In the genomic region with DNA sequence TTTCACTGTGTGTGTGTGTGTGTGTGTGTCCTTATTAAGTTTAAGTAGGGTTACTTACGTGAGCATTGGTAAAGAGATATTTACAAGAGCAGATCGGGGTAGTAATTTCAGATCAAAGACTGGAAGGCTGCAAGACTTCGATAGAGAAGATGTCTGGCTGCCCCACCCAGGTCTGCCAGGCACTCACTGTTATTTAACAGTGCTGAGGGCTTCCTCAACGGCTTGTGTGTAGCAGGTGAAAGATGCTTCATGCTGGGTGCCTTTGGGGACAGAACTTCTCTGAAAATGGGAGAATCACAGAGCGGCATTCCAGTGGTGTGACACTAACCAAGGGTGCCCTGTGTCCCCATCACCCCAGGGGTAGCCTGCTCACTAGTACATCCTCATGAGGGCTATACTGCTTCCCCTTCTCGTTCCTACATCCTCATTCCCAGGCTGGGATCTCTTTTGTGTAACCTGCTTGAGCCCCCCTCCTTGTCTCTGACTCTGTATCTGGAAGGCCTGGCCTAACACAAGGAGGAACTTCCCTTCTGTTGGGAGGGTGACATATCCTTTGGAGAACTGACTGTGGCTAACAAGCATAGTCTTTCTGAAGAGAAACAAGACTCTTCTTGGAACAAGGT, we compare ENCODE assay signal across 17 mouse cellular contexts. TPM values are rescaled to one million over a fixed set of nuclear protein-coding genes. Genes with fewer than 3 reads are reported as not detected.
A peak's percentile ranks its signal among the peaks of the same experiment; 100 is the strongest.
DNase-seq lines count a peak whose midpoint lies in the region; ATAC-seq and TF ChIP-seq lines count a peak whose summit lies in the region.
"Had no signal": no experiment of that assay in that cellular context is flagged by ENCODE, and none has a peak within 500 bp of the region (broad histone marks: within the 10 kb centered on the region; RNA-seq: fewer than 3 reads in every experiment).

No protein-coding gene starts in this region.

- H3K4me3 ChIP-seq in heart, embryonic 12.5 days = no peak overlapping the region
- peak overlapping the region in 1 of 2 experiments; percentile 17; a peak in 1 of 4 replicates for H3K4me3 ChIP-seq in liver, embryonic 14.5 days (ENCODE audit: insufficient read depth in 1 of 2, low read depth in 2 of 2, low read length in 2 of 2)
- H3K4me3 ChIP-seq in midbrain, postnatal 0 days (ENCODE audit: low read depth, low read length) = no peak overlapping the region
- H3K4me3 ChIP-seq in neural tube, embryonic 15.5 days (replicated peaks) = no peak overlapping the region
- H3K4me3 ChIP-seq: left cerebral cortex, adult 2 months; limb, embryonic 13.5 days had no signal

- H3K27me3 ChIP-seq in heart, embryonic 12.5 days (replicated peaks) = no peaks in the 10 kb centered on the region
- H3K27me3 ChIP-seq in liver, embryonic 14.5 days (ENCODE audit: control insufficient read depth, insufficient read depth, low read length) = no peaks in the 10 kb centered on the region
- no peaks in the 10 kb centered on the region for H3K27me3 ChIP-seq in midbrain, postnatal 0 days (ENCODE audit: insufficient read depth, low read length)
- no peaks in the 10 kb centered on the region for H3K27me3 ChIP-seq in neural tube, embryonic 15.5 days (replicated peaks)
- H3K27me3 ChIP-seq: CH12.LX; limb, embryonic 13.5 days had no signal

- no peak for ATAC-seq in heart, embryonic 12.5 days (ENCODE audit: insufficient number of reproducible peaks, low FRiP score)
- ATAC-seq in common myeloid progenitor, adult 5-6 weeks (replicated peaks; ENCODE audit: low read depth, poor library complexity, severe bottlenecking) = peak; percentile 16
- peak; percentile 74 for ATAC-seq in liver, embryonic 14.5 days (ENCODE audit: insufficient read depth)
- ATAC-seq in midbrain, postnatal 0 days (ENCODE audit: low FRiP score) = no peak
- no peak for ATAC-seq in neural tube, embryonic 15.5 days (ENCODE audit: low FRiP score)
- ATAC-seq: forebrain, embryonic 16.5 days had no signal

- no peak overlapping the region for H3K27ac ChIP-seq in heart, embryonic 12.5 days (ENCODE audit: poor library complexity, severe bottlenecking)
- H3K27ac ChIP-seq in liver, embryonic 14.5 days = peak overlapping the region; percentile 99
- H3K27ac ChIP-seq in midbrain, postnatal 0 days (ENCODE audit: low read depth, low read length) = no peak overlapping the region
- H3K27ac ChIP-seq in neural tube, embryonic 15.5 days (replicated peaks) = no peak overlapping the region
- H3K27ac ChIP-seq: left cerebral cortex, adult 2 months; limb, embryonic 13.5 days had no signal

- H3K9ac ChIP-seq in heart, embryonic 12.5 days = no peak overlapping the region
- peak overlapping the region; percentile 77 for H3K9ac ChIP-seq in liver, embryonic 14.5 days (replicated peaks)
- H3K9ac ChIP-seq in midbrain, postnatal 0 days (replicated peaks; ENCODE audit: low read length, poor library complexity, severe bottlenecking) = no peak overlapping the region
- H3K9ac ChIP-seq in neural tube, embryonic 15.5 days (replicated peaks) = no peak overlapping the region
- H3K9ac ChIP-seq: limb, embryonic 13.5 days had no signal

- no peak for TF ChIP-seq CTCF in liver, embryonic 14.5 days (IDR thresholded peaks at IDR 0.05; ENCODE audit: low read depth)
- TF ChIP-seq CTCF in midbrain, postnatal 0 days (IDR thresholded peaks at IDR 0.05) = no peak

- no peaks in the 10 kb centered on the region for H3K9me3 ChIP-seq in heart, embryonic 12.5 days (replicated peaks)
- H3K9me3 ChIP-seq in liver, embryonic 14.5 days (ENCODE audit: control insufficient read depth, low read length) = no peaks in the 10 kb centered on the region
- H3K9me3 ChIP-seq in midbrain, postnatal 0 days (ENCODE audit: low read length) = no peaks in the 10 kb centered on the region
- H3K9me3 ChIP-seq in neural tube, embryonic 15.5 days (replicated peaks) = no peaks in the 10 kb centered on the region
- H3K9me3 ChIP-seq: limb, embryonic 13.5 days had no signal

- no peak overlapping the region for H3K4me2 ChIP-seq in heart, embryonic 12.5 days
- peak overlapping the region; percentile 69 for H3K4me2 ChIP-seq in liver, embryonic 14.5 days (ENCODE audit: low read depth)
- H3K4me2 ChIP-seq in midbrain, postnatal 0 days (ENCODE audit: low read depth, low read length, poor library complexity, severe bottlenecking) = no peak overlapping the region
- H3K4me2 ChIP-seq in neural tube, embryonic 15.5 days = no peak overlapping the region
- H3K4me2 ChIP-seq: limb, embryonic 13.5 days; midbrain, embryonic 11.5 days had no signal

- 73% methylated on average over 6 of the region's 6 CpGs for WGBS in heart, embryonic 12.5 days
- 22% methylated on average over 6 of the region's 6 CpGs for WGBS in liver, embryonic 14.5 days (ENCODE audit: insufficient replicate concordance)
- 84% methylated on average over 6 of the region's 6 CpGs for WGBS in midbrain, postnatal 0 days
- 84% methylated on average over 6 of the region's 6 CpGs for WGBS in neural tube, embryonic 15.5 days

- H3K4me1 ChIP-seq in heart, embryonic 12.5 days (replicated peaks) = peaks cover 28% of the 10 kb centered on the region
- peaks cover 82 to 85% of the 10 kb centered on the region in 2 experiments for H3K4me1 ChIP-seq in liver, embryonic 14.5 days (replicated peaks; ENCODE audit: control insufficient read depth in 2 of 2, insufficient read depth in 2 of 2, low read length in 1 of 2)
- H3K4me1 ChIP-seq in midbrain, postnatal 0 days (ENCODE audit: insufficient read depth, low read length) = no peaks in the 10 kb centered on the region
- peaks cover 7% of the 10 kb centered on the region; the same call in 1 of the 2 replicates for H3K4me1 ChIP-seq in neural tube, embryonic 15.5 days

- DNase-seq in heart, adult 11 months = peak; percentile 88
- peak; percentile 72 to 81 (median 76) for DNase-seq in liver, embryonic 14.5 days (ENCODE audit: low read depth in 3 of 3, low spot score in 3 of 3)
- DNase-seq in spleen, postnatal 36 days (ENCODE audit: low spot score in 2 of 2) = peak; percentile 54 to 74
- no peak for DNase-seq in midbrain, postnatal 0 days (ENCODE audit: low spot score)
- no peak for DNase-seq in urinary bladder, postnatal 14 days (ENCODE audit: low spot score)
- DNase-seq: adrenal gland, adult 8-10 months; cerebellum, adult 9-10 months; embryo, embryonic 11 days; lung, postnatal 10 days had no signal

- TF ChIP-seq EP300 in liver, embryonic 14.5 days (IDR thresholded peaks at IDR 0.05; ENCODE audit: low read depth) = peak; percentile 85

- no peaks in the 10 kb centered on the region for H3K36me3 ChIP-seq in heart, embryonic 12.5 days
- H3K36me3 ChIP-seq in liver, embryonic 14.5 days (replicated peaks; ENCODE audit: control insufficient read depth, insufficient read depth, low read depth) = no peaks in the 10 kb centered on the region
- no peaks in the 10 kb centered on the region for H3K36me3 ChIP-seq in midbrain, postnatal 0 days (ENCODE audit: insufficient read depth, low read length)
- H3K36me3 ChIP-seq in neural tube, embryonic 15.5 days = no peaks in the 10 kb centered on the region
- H3K36me3 ChIP-seq: limb, embryonic 13.5 days had no signal

RNA-seq across cellular contexts. Expression of a gene that starts 52.7 kb away (rescaled TPM):
- 46.9 and 49.0 TPM in 2 replicates for polyA plus RNA-seq in heart, embryonic 12.5 days (2016; fragmentation: Nextera tagmentation; extraction: Ambion mirVana)
- 0.82 and 3.6 TPM in 2 replicates for total RNA-seq in common myeloid progenitor, adult 5-6 weeks (2017)
- polyA plus RNA-seq in liver, embryonic 14.5 days (2012; rRNA removed) = 16.5 TPM in 2 replicates
- 32.7 and 34.0 TPM in 2 replicates for polyA plus RNA-seq in liver, embryonic 14.5 days (2014; fragmentation: Nextera tagmentation; extraction: Ambion mirVana)
- total RNA-seq in midbrain, postnatal 0 days (2014; rRNA removed) = 59.7 and 59.9 TPM in 2 replicates
- polyA plus RNA-seq in midbrain, postnatal 0 days (2015; fragmentation: Nextera tagmentation; extraction: Ambion mirVana) = 87.2 and 91.0 TPM in 2 replicates
- polyA plus RNA-seq in neural tube, embryonic 15.5 days (2015; fragmentation: Nextera tagmentation; extraction: Ambion mirVana) = 73.3 and 77.0 TPM in 2 replicates

Comparison
In these comparisons a context has a peak if more than half of its experiments do, and no peak if none do; other contexts are left out.
1. DNase-seq: peak in heart, adult 11 months (single experiment), liver, embryonic 14.5 days (3 of 3) and spleen, postnatal 36 days (2 of 2); none in midbrain, postnatal 0 days (single experiment) and urinary bladder, postnatal 14 days (single experiment).
2. ATAC-seq: peak in common myeloid progenitor, adult 5-6 weeks (single experiment) and liver, embryonic 14.5 days (single experiment); none in heart, embryonic 12.5 days (single experiment), midbrain, postnatal 0 days (single experiment) and neural tube, embryonic 15.5 days (single experiment).